Mouse (Mus musculus): Measurements from ENCODE around the gene Btrc.

Btrc gene

DNA sequence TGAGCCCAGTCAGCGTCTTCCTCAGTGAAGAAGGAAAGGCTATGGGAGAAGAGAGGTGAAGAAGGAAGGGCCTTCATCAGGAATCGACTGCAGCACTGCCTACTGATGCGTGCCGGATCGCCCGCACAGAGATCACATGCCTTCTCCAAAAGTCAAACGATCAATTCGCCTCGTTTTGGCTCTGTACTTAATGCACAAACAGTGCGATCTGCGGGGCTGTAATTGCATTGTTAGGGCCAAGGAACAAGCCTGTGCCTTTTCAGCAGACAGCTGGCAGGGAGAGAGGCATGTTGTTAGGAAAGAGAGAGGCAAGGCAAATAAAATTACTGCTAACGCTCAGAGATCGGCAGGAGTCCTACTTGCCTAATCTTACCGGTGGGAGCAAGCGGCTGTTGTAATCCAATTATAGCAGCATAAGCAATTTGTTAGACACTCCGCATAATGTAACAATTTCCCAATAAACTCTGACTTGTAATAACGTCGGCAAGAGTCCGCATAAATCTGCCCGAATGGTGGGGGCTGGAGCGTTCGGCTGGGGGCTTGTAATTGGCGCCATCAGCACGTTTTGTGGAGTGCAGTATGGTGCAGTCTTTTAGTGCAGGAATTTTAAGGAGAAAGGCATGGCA is 112.5 kb downstream of the Btrc start:
- DNase-seq: no peak

DNA sequence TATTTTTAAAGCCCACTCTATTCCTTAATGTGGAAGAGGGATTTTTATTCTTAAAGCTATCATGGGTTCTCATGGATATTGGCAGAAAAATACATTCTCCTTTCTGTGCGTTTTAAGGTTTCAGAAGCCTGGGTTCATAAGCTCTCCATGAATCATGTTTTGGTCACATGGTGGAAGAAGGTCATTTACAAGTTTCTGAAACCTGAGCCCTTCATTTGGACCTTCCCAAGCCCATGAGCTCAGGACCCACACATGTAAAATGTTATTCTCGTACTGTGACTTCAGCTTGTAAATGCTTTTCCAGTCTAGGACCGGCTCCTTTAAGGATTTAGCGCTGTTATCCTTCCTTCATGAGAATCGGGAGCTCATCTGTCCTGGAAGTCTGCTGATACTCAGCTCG is 116.0 kb downstream of the Btrc start:
- DNase-seq: no peak

GRCm38 (mm10) chr19:45480490-45480889 is 117.0 kb downstream of the Btrc start:
- no peak for DNase-seq

- no peak for DNase-seq
These were observed 117.4 kb downstream of the Btrc start for GRCm38 (mm10) chr19:45480951-45481350.

GRCm38 (mm10) chr19:45483470-45483869 is 119.9 kb downstream of the Btrc start:
- no peak for DNase-seq

- DNase-seq: no peak
These were observed 122.9 kb downstream of the Btrc start for GRCm38 (mm10) chr19:45486206-45486991.

DNA sequence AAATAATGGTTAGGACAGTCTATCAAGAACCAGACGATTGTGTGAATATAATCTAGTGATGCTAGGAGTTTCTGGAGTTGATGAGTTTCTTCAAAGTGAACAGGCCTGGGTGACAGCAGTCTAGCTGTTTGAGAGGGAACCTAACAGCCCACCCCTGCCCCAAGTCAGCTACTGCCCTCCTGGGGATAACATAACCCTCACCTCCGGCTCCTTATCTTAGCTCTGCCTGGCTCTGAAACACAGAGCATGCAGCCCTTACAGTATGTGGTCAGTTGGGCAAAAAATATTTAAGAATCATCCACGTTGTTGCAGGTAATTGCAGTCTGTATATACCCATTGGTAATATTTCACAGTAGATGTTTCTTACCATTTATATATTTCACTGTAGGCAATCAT is 123.5 kb downstream of the Btrc start:
- no peak for DNase-seq

- no peak for DNase-seq
These were observed 126.4 kb downstream of the Btrc start for GRCm38 (mm10) chr19:45489961-45490360.

GRCm38 (mm10) chr19:45491246-45491645 is 127.7 kb downstream of the Btrc start:
- no peak for DNase-seq

DNA sequence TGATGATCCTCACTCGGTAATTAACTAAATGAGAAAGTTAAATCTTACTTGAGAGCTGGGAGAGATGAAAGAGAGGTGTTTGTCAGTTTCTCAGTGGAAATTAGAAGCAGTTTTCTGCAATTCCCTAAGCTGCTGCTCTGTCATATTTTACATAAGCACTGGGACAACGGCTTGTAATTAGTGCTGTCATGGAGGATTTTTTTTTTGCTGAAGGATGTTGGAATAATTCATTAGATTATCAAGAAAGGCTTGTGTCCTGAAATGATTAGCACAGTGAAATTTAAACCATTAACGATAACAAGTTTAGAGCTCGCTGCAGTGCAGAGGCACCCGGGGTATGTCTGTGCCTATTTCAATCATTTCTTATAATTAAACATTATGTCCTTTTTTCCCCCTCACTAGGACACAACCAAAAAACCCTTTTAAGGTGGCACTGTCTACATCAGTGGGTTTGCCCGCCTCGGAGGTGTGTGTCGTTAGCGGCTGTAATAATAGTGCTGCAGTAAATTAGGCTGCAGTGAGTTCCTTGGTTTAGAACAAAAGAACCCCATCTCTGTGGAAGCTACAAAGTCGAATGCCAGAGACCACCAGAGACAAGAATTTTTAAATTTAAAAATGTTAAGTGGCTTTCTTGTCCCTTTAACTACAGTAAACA is 130.7 kb downstream of the Btrc start:
- DNase-seq: no peak

- DNase-seq: no peak
These were observed 141.9 kb downstream of the Btrc start for GRCm38 (mm10) chr19:45505446-45505845.

DNA sequence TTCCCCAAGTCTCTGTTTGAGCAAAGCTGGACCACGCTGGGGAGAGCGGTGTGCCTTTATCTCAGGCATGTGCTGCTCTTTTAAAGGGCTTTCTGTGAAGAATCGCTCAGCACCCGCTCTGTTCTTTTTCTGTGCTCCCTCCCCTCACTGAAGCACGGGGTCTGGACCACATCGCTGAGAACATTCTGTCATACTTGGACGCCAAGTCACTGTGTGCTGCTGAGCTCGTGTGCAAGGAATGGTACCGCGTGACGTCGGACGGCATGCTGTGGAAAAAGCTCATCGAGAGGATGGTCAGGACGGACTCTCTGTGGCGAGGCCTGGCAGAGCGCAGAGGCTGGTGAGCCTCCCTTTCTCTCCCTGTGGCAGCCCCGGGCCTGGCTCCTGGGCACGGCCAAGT is 144.0 kb downstream of the Btrc start:
- DNase-seq: no peak

- DNase-seq: no peak
These were observed 147.1 kb downstream of the Btrc start for GRCm38 (mm10) chr19:45510680-45511079.

GRCm38 (mm10) chr19:45511406-45511805 is 147.9 kb downstream of the Btrc start:
- no peak for DNase-seq

- DNase-seq: no peak
These were observed 151.8 kb downstream of the Btrc start for GRCm38 (mm10) chr19:45515341-45515740.

- DNase-seq: no peak
These were observed 152.7 kb downstream of the Btrc start for GRCm38 (mm10) chr19:45516264-45516663.

DNA sequence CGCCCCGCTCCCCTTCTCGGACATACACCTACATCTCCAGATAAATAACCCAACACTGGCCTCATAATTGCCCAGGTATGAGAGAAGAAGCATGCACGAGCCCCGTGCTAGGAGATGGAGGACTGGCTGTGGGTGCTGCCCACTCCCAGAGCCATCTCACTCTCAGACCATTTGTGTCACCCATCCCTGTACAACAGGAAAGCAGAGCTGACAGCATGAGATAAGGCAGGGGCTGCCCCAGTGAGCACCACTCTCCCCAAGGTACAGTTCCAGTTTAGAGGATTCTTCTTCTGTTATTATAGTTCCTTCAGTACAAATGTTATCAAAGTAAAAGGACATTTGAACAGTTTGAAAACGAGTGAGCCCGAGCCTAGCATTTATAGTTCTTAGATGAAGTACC is 163.8 kb downstream of the Btrc start:
- DNase-seq: no peak

- DNase-seq: no peak
These were observed 164.5 kb downstream of the Btrc start for GRCm38 (mm10) chr19:45527931-45528534.

- DNase-seq: no peak
These were observed 165.8 kb downstream of the Btrc start for GRCm38 (mm10) chr19:45529294-45529693.

- DNase-seq: no peak
These were observed 166.9 kb downstream of the Btrc start for GRCm38 (mm10) chr19:45530200-45530995.

GRCm38 (mm10) chr19:45531554-45531953 is 168.0 kb downstream of the Btrc start:
- DNase-seq: no peak

- DNase-seq: no peak
These were observed 170.1 kb downstream of the Btrc start for GRCm38 (mm10) chr19:45533617-45534016.

DNA sequence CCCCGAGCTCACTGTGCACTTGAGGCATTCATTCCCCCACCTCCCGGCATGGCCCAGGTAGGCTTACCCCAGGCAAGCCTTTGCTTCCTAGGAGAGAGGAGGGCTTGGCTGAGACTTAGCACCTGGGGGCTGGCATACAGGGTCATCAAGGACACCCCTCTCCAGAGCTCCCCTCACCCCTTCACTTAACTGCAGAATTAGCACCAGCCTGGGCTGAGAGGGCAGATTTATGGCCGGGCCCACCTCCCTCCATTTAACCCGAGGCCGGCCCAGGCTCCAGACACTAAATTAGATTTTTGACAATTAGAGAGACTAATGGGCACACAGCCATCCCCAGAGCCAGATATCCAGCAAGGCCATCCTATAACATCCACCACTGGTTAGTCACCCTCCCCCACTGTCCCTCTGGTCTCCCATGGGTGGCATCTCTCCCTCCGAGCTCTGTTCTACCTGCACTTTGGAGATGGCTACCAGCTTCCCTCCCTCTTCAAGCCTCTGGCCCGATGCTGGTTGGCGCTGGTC is 171.7 kb downstream of the Btrc start:
- DNase-seq: no peak
